Mouse (Mus musculus): ENCODE data around the gene Kirrel3. TPM values are rescaled to one million over a fixed set of nuclear protein-coding genes. Genes with fewer than 3 reads are reported as not detected.
A peak's percentile ranks its signal among the peaks of the same experiment; 100 is the strongest.

The Kirrel3 gene
- 10.3 and 11.4 TPM in 2 replicates for polyA plus RNA-seq (2016; fragmentation: Nextera tagmentation; extraction: Ambion mirVana)

GRCm38 (mm10) chr9:34485759-34486431, at the start of gene Kirrel3:
Kirrel3 (plus strand) TSS chr9:34485894.
- H3K4me1 ChIP-seq: peaks cover 30% of the 10 kb centered on the region
- WGBS: under 1% methylated on average over 35 of the region's 35 CpGs

GRCm38 (mm10) chr9:34440721-34441120, 45.0 kb upstream of the Kirrel3 start:
- H3K9me3 ChIP-seq: no peaks in the 10 kb centered on the region
- WGBS: 92% methylated on average over 4 of the region's 4 CpGs
- no peaks in the 10 kb centered on the region for H3K27me3 ChIP-seq
- no peaks in the 10 kb centered on the region for H3K4me1 ChIP-seq
- no peak for ATAC-seq (ENCODE audit: low FRiP score)
- H3K4me2 ChIP-seq: no peak overlapping the region
- no peak overlapping the region for H3K9ac ChIP-seq
- no peak overlapping the region for H3K27ac ChIP-seq
- no peak overlapping the region for H3K4me3 ChIP-seq (replicated peaks)
- H3K36me3 ChIP-seq (replicated peaks): no peaks in the 10 kb centered on the region

More at GRCm38 (mm10) chr9:34485759-34486431, at the start of gene Kirrel3:
- Histone ChIP-seq H3K9me3 (no peaks in the 10 kb centered on the region), H3K4me3 (replicated peaks) (peak within 1 kb of the TSS; percentile 52), H3K27me3 (peaks cover 55% of the 10 kb centered on the region), H3K4me2 (peak within 1 kb of the TSS; percentile 83), H3K36me3 (replicated peaks) (no peaks in the 10 kb centered on the region), H3K27ac (no peak within 1 kb of the TSS), H3K9ac (peak within 1 kb of the TSS; percentile 65)
- peak; percentile 57 for ATAC-seq (ENCODE audit: low FRiP score)

- peaks cover 9% of the 10 kb centered on the region; the same call in 1 of the 2 replicates for H3K4me1 ChIP-seq
- H3K27me3 ChIP-seq: no peaks in the 10 kb centered on the region
- H3K4me2 ChIP-seq: no peak overlapping the region
- H3K27ac ChIP-seq: no peak overlapping the region
- no peak for ATAC-seq (ENCODE audit: low FRiP score)
- no peaks in the 10 kb centered on the region for H3K9me3 ChIP-seq
- no peak overlapping the region for H3K4me3 ChIP-seq (replicated peaks)
- WGBS: 68% methylated on average over 4 of the region's 4 CpGs
- no peak overlapping the region for H3K9ac ChIP-seq
- H3K36me3 ChIP-seq (replicated peaks): no peaks in the 10 kb centered on the region
These were observed 41.7 kb upstream of the Kirrel3 start for GRCm38 (mm10) chr9:34443950-34444349.

- H3K27ac ChIP-seq: peak overlapping the region; percentile 25; the same call in 1 of the 2 replicates
- WGBS: 42% methylated on average over 15 of the region's 15 CpGs
- peak; percentile 71; the same call in 1 of the 2 replicates for ATAC-seq (ENCODE audit: low FRiP score)
These were observed 39.0 kb upstream of the Kirrel3 start for GRCm38 (mm10) chr9:34446497-34447350.

GRCm38 (mm10) chr9:34447736-34448135, 38.0 kb upstream of the Kirrel3 start:
- Histone ChIP-seq H3K9me3 (no peaks in the 10 kb centered on the region), H3K27ac (no peak overlapping the region), H3K4me2 (no peak overlapping the region), H3K36me3 (replicated peaks) (no peaks in the 10 kb centered on the region), H3K4me3 (replicated peaks) (no peak overlapping the region), H3K27me3 (no peaks in the 10 kb centered on the region), H3K4me1 (peaks cover 9% of the 10 kb centered on the region; the same call in 1 of the 2 replicates), H3K9ac (no peak overlapping the region)
- ATAC-seq (ENCODE audit: low FRiP score): no peak
- 91% methylated on average over 2 of the region's 2 CpGs for WGBS

More at GRCm38 (mm10) chr9:34446497-34447350, 39.0 kb upstream of the Kirrel3 start:
- no peak overlapping the region for H3K9ac ChIP-seq
- H3K36me3 ChIP-seq (replicated peaks): no peaks in the 10 kb centered on the region
- no peak overlapping the region for H3K4me2 ChIP-seq
- H3K4me1 ChIP-seq: peaks cover 9% of the 10 kb centered on the region; the same call in 1 of the 2 replicates
- no peaks in the 10 kb centered on the region for H3K9me3 ChIP-seq
- no peaks in the 10 kb centered on the region for H3K27me3 ChIP-seq
- H3K4me3 ChIP-seq (replicated peaks): no peak overlapping the region

GRCm38 (mm10) chr9:34448467-34448866, 37.2 kb upstream of the Kirrel3 start:
- no peaks in the 10 kb centered on the region for H3K36me3 ChIP-seq (replicated peaks)
- no peak overlapping the region for H3K9ac ChIP-seq
- no peak overlapping the region for H3K4me3 ChIP-seq (replicated peaks)
- no peaks in the 10 kb centered on the region for H3K27me3 ChIP-seq
- H3K9me3 ChIP-seq: no peaks in the 10 kb centered on the region
- WGBS: 91% methylated on average over 4 of the region's 4 CpGs
- no peak for ATAC-seq (ENCODE audit: low FRiP score)
- H3K27ac ChIP-seq: no peak overlapping the region
- peaks cover 9% of the 10 kb centered on the region; the same call in 1 of the 2 replicates for H3K4me1 ChIP-seq
- no peak overlapping the region for H3K4me2 ChIP-seq

- Histone ChIP-seq H3K4me3 (replicated peaks) (no peak overlapping the region), H3K4me2 (no peak overlapping the region), H3K36me3 (replicated peaks) (no peaks in the 10 kb centered on the region), H3K9me3 (no peaks in the 10 kb centered on the region), H3K9ac (no peak overlapping the region), H3K27me3 (no peaks in the 10 kb centered on the region), H3K27ac (no peak overlapping the region), H3K4me1 (0 out of 2 replicates have a peak, but pooled peaks cover 5% of the 10 kb centered on the region)
- no peak for ATAC-seq (ENCODE audit: low FRiP score)
- WGBS: 53% methylated on average over 5 of the region's 5 CpGs
These were observed 27.5 kb upstream of the Kirrel3 start for GRCm38 (mm10) chr9:34458189-34458588.

GRCm38 (mm10) chr9:34459968-34460367, 25.7 kb upstream of the Kirrel3 start:
- ATAC-seq (ENCODE audit: low FRiP score): no peak
- Histone ChIP-seq H3K4me1 (0 out of 2 replicates have a peak, but pooled peaks cover 5% of the 10 kb centered on the region), H3K27ac (no peak overlapping the region), H3K9ac (no peak overlapping the region), H3K4me3 (replicated peaks) (no peak overlapping the region), H3K9me3 (no peaks in the 10 kb centered on the region), H3K4me2 (no peak overlapping the region), H3K36me3 (replicated peaks) (no peaks in the 10 kb centered on the region), H3K27me3 (no peaks in the 10 kb centered on the region)
- WGBS: 62% methylated on average over 5 of the region's 5 CpGs

- WGBS: 49% methylated on average over 2 of the region's 2 CpGs
- no peaks in the 10 kb centered on the region for H3K4me1 ChIP-seq
- no peak overlapping the region for H3K4me2 ChIP-seq
- no peak overlapping the region for H3K4me3 ChIP-seq (replicated peaks)
- no peak overlapping the region for H3K27ac ChIP-seq
- no peak overlapping the region for H3K9ac ChIP-seq
- no peak for ATAC-seq (ENCODE audit: low FRiP score)
- H3K9me3 ChIP-seq: no peaks in the 10 kb centered on the region
- no peaks in the 10 kb centered on the region for H3K36me3 ChIP-seq (replicated peaks)
- H3K27me3 ChIP-seq: no peaks in the 10 kb centered on the region
These were observed 22.0 kb upstream of the Kirrel3 start for GRCm38 (mm10) chr9:34463666-34464065.

- H3K36me3 ChIP-seq (replicated peaks): no peaks in the 10 kb centered on the region
- no peak for ATAC-seq (ENCODE audit: low FRiP score)
- H3K4me2 ChIP-seq: no peak overlapping the region
- no peaks in the 10 kb centered on the region for H3K9me3 ChIP-seq
- WGBS: 74% methylated on average over 3 of the region's 3 CpGs
- H3K27ac ChIP-seq: no peak overlapping the region
- no peak overlapping the region for H3K9ac ChIP-seq
- H3K27me3 ChIP-seq: no peaks in the 10 kb centered on the region
- no peak overlapping the region for H3K4me3 ChIP-seq (replicated peaks)
- H3K4me1 ChIP-seq: no peaks in the 10 kb centered on the region
These were observed 19.6 kb upstream of the Kirrel3 start for GRCm38 (mm10) chr9:34466058-34466457.

- Histone ChIP-seq H3K9me3 (no peaks in the 10 kb centered on the region), H3K4me2 (no peak overlapping the region), H3K36me3 (replicated peaks) (no peaks in the 10 kb centered on the region), H3K27me3 (no peaks in the 10 kb centered on the region), H3K27ac (no peak overlapping the region), H3K4me3 (replicated peaks) (no peak overlapping the region), H3K4me1 (no peaks in the 10 kb centered on the region), H3K9ac (no peak overlapping the region)
- WGBS: 90% methylated on average over 3 of the region's 3 CpGs
- ATAC-seq (ENCODE audit: low FRiP score): no peak
These were observed 16.5 kb upstream of the Kirrel3 start for GRCm38 (mm10) chr9:34469180-34469579.

GRCm38 (mm10) chr9:34476206-34476605, 9.5 kb upstream of the Kirrel3 start:
- H3K9me3 ChIP-seq: no peaks in the 10 kb centered on the region
- no peaks in the 10 kb centered on the region for H3K36me3 ChIP-seq (replicated peaks)
- H3K27me3 ChIP-seq: no peaks in the 10 kb centered on the region
- no peaks in the 10 kb centered on the region; the same call in 1 of the 2 replicates for H3K4me1 ChIP-seq
- no peak overlapping the region for H3K27ac ChIP-seq
- H3K4me3 ChIP-seq (replicated peaks): no peak overlapping the region
- H3K4me2 ChIP-seq: no peak overlapping the region
- WGBS: 50% methylated on average over 5 of the region's 5 CpGs
- no peak overlapping the region for H3K9ac ChIP-seq
- ATAC-seq (ENCODE audit: low FRiP score): no peak
